ENCODE assay signal across 14 mouse cellular contexts in the genomic region with DNA sequence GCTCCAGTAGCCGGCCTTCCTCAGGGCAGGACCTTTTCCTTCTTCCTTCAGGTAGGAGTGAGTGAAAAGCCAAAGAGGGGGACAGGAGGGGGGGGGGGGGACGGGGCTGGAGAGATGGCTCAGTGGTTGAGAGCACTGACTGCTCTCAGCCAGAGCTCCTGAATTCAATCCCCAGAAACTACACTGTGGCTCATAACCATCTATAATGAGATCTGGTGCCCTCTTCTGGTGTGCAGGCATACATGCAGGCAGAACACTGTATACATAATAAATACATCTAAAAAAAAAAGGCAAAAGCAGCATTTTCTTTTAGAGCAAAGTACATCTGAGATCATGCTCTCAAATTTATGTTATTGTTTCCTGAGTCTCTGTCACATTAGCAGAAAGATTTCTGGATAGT.
DNase-seq lines count a peak whose midpoint lies in the region; ATAC-seq and TF ChIP-seq lines count a peak whose summit lies in the region.
"Had no signal": no experiment of that assay in that cellular context is flagged by ENCODE, and none has a peak within 500 bp of the region (broad histone marks: within the 10 kb centered on the region; RNA-seq: fewer than 3 reads in every experiment).

No protein-coding gene starts in this region.

- peaks cover 43% of the 10 kb centered on the region for H3K36me3 ChIP-seq in liver, postnatal 0 days (replicated peaks; ENCODE audit: insufficient read depth, low read length)
- H3K36me3 ChIP-seq in liver, embryonic 11.5 days (ENCODE audit: control insufficient read depth, insufficient read depth, low read length) = no peaks in the 10 kb centered on the region; the same call in 1 of the 2 replicates
- peaks cover 30% of the 10 kb centered on the region for H3K36me3 ChIP-seq in forebrain, embryonic 15.5 days
- peaks cover 16% of the 10 kb centered on the region for H3K36me3 ChIP-seq in small intestine, adult 2 months (ENCODE audit: control insufficient read depth, insufficient read depth, low read length)

- no peaks in the 10 kb centered on the region for H3K4me1 ChIP-seq in liver, postnatal 0 days (ENCODE audit: insufficient read depth)
- H3K4me1 ChIP-seq in liver, embryonic 11.5 days (replicated peaks; ENCODE audit: control insufficient read depth, insufficient read depth, low read length) = no peaks in the 10 kb centered on the region
- H3K4me1 ChIP-seq in forebrain, embryonic 15.5 days = no peaks in the 10 kb centered on the region
- no peaks in the 10 kb centered on the region for H3K4me1 ChIP-seq in small intestine, adult 2 months (ENCODE audit: control insufficient read depth, insufficient read depth, insufficient read length, low read length)
- H3K4me1 ChIP-seq: embryonic facial prominence, embryonic 10.5 days; liver, embryonic 12.5 days had no signal

- no peak for TF ChIP-seq POLR2A in small intestine, adult 2 months (IDR thresholded peaks at IDR 0.05; ENCODE audit: low read depth, low read length)

- no peak overlapping the region for H3K4me3 ChIP-seq in gastrocnemius, adult 2 months
- H3K4me3 ChIP-seq in liver, postnatal 0 days (ENCODE audit: low read depth, low read length) = no peak overlapping the region
- H3K4me3 ChIP-seq in liver, embryonic 11.5 days (ENCODE audit: low read depth, low read length) = no peak overlapping the region
- no peak overlapping the region for H3K4me3 ChIP-seq in forebrain, embryonic 15.5 days
- no peak overlapping the region for H3K4me3 ChIP-seq in small intestine, adult 2 months (ENCODE audit: low read depth, low read length)
- H3K4me3 ChIP-seq: embryonic facial prominence, embryonic 10.5 days; liver, embryonic 12.5 days had no signal

- TF ChIP-seq CTCF in gastrocnemius, adult 2 months (IDR thresholded peaks at IDR 0.05) = peak; percentile 51
- TF ChIP-seq CTCF in liver, postnatal 0 days (IDR thresholded peaks at IDR 0.05; ENCODE audit: low read depth) = peak; percentile 40
- TF ChIP-seq CTCF in small intestine, adult 2 months (IDR thresholded peaks at IDR 0.05; ENCODE audit: extremely low read depth, insufficient read length, insufficient replicate concordance, low read depth, low read length) = peak; percentile 10; the same call in 1 of the 2 replicates

- H3K4me2 ChIP-seq in liver, postnatal 0 days (ENCODE audit: low read depth, low read length) = no peak overlapping the region
- no peak overlapping the region for H3K4me2 ChIP-seq in liver, embryonic 11.5 days
- no peak overlapping the region for H3K4me2 ChIP-seq in forebrain, embryonic 15.5 days (replicated peaks)
- H3K4me2 ChIP-seq: liver, embryonic 12.5 days had no signal

- no peak for TF ChIP-seq EP300 in liver, postnatal 0 days (IDR thresholded peaks at IDR 0.05; ENCODE audit: low read depth)

- H3K27ac ChIP-seq in gastrocnemius, adult 2 months = no peak overlapping the region
- H3K27ac ChIP-seq in liver, postnatal 0 days (ENCODE audit: low read depth) = no peak overlapping the region
- no peak overlapping the region for H3K27ac ChIP-seq in liver, embryonic 11.5 days (ENCODE audit: low read depth, low read length)
- no peak overlapping the region for H3K27ac ChIP-seq in forebrain, embryonic 15.5 days (replicated peaks)
- no peak overlapping the region for H3K27ac ChIP-seq in small intestine, adult 2 months (ENCODE audit: insufficient read depth, low read depth, low read length)
- H3K27ac ChIP-seq: embryonic facial prominence, embryonic 10.5 days; liver, embryonic 12.5 days had no signal

- H3K9ac ChIP-seq in liver, postnatal 0 days (replicated peaks) = no peak overlapping the region
- no peak overlapping the region for H3K9ac ChIP-seq in liver, embryonic 11.5 days (ENCODE audit: low read depth, low read length)
- H3K9ac ChIP-seq in forebrain, embryonic 15.5 days (replicated peaks) = no peak overlapping the region
- H3K9ac ChIP-seq: liver, embryonic 12.5 days had no signal

- ATAC-seq in liver, postnatal 0 days = no peak
- no peak for ATAC-seq in liver, embryonic 11.5 days (replicated peaks; ENCODE audit: low FRiP score)
- ATAC-seq in forebrain, embryonic 15.5 days (replicated peaks) = peak; percentile 54; the same call in 1 of the 2 replicates
- ATAC-seq: liver, embryonic 12.5 days had no signal

- no peak for DNase-seq in gastrocnemius, adult 2 months
- no peak for DNase-seq in gastrocnemius, postnatal 10 days
- no peak for DNase-seq in liver, postnatal 0 days
- no peak for DNase-seq in liver, embryonic 11.5 days (ENCODE audit: low spot score)
- DNase-seq in adrenal gland, postnatal 14 days = no peak
- DNase-seq in cerebellum, postnatal 4 days (ENCODE audit: low spot score in 2 of 2) = no peak
- DNase-seq: gastrocnemius, postnatal 36 days; kidney, adult 11 months; lung, postnatal 4 days had no signal

- intact Hi-C loops in gastrocnemius, adult 2 months (cut with DNase I) = no loop called here

- H3K27me3 ChIP-seq in liver, postnatal 0 days (ENCODE audit: insufficient read depth, low read length) = no peaks in the 10 kb centered on the region
- no peaks in the 10 kb centered on the region for H3K27me3 ChIP-seq in liver, embryonic 11.5 days (replicated peaks; ENCODE audit: control insufficient read depth, insufficient read depth, low read length)
- H3K27me3 ChIP-seq in forebrain, embryonic 15.5 days = no peaks in the 10 kb centered on the region
- H3K27me3 ChIP-seq in small intestine, adult 2 months (ENCODE audit: control insufficient read depth, insufficient read depth, low read length) = no peaks in the 10 kb centered on the region
- H3K27me3 ChIP-seq: liver, embryonic 12.5 days had no signal

- H3K9me3 ChIP-seq in liver, postnatal 0 days (ENCODE audit: low read length) = no peaks in the 10 kb centered on the region
- H3K9me3 ChIP-seq in liver, embryonic 11.5 days (ENCODE audit: control insufficient read depth, low read length) = no peaks in the 10 kb centered on the region
- no peaks in the 10 kb centered on the region for H3K9me3 ChIP-seq in forebrain, embryonic 15.5 days
- H3K9me3 ChIP-seq: embryonic facial prominence, embryonic 10.5 days; G1E; liver, embryonic 12.5 days had no signal

- 75% methylated on average over 1 of the region's 2 CpGs for WGBS in liver, postnatal 0 days (ENCODE audit: insufficient replicate concordance)
- 49% methylated on average over 2 of the region's 2 CpGs for WGBS in liver, embryonic 11.5 days
- 78% methylated on average over 2 of the region's 2 CpGs for WGBS in forebrain, embryonic 15.5 days
- 67% methylated on average over 2 of the region's 2 CpGs for WGBS in small intestine, adult 2 months
